Mouse (Mus musculus): Measurements from ENCODE around the gene Gm11032.
"Not testable (repeated sequence)": the region's sequence is repeated elsewhere in the genome, so short reads cannot be mapped to it uniquely, and the experiment has no call there.

Gene Gm11032

DNA sequence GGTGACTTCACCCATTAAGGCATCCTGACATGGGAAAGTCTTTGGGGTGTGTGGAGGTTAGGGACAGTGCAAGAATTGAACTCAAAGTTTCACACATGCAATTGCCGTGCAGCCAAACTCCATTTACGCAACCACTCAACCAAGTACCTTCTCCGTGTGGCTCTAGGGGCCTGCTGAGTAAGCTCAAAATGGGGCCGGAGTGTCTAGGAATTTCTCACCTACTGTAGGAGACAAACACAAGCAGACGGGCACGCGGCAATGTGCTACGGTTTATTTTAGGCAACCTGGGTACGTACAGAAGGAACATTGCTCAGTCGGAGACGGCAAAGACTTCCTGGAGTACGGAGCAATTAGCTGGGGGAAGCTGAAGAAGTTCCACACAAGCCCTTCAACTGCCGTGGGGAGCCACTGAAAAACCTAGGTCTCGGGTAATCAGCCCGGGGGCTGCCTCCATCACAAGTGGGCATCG, at the start of gene Gm11032:
TSS of gene Gm11032 (plus strand) at position 51 of the 469 bp plus-strand sequence.
- no peak for DNase-seq

DNA sequence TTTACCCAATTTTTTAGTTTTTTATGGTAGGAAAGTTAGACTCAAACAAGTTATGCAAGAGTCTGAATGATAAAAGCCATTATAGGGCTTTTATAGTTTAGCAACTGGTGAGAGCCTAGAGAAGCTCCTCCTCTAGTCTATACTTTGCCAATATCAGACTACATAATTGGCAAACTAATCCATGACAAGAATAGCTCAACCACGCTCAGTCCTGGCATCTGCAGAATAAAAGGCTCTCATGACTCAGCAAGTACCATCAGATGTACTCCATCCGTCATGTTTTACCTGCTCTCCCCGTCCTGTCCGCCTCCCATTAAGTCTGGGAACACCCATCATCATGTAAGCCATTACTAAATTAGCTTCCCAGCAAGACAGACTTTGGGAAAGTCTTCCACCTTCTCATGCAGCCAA, 48.4 kb upstream of the Gm11032 start:
- no peak for DNase-seq

- DNase-seq, result not testable (repeated sequence)
Measured at GRCm38 (mm10) chr11:4576090-4576732, 43.7 kb upstream of the Gm11032 start.

DNA sequence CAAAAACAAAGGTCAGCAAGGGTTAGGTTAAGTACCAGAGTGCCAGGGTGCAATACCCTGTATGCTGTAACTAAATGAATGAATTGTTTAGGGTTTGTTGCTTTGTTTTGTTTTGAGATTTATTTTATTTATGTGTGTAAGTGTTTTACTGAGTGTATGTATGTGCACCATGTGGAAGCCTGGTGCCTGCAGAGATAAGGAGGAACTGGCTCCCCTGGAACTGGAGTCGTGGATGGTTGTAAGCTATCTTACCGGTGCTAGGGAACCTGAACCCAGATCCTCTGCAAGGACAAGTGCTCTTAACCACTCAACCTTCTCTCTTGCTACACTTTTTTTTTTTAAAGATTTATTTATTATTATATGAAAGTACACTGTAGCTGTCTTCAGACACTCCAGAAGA, 42.8 kb upstream of the Gm11032 start:
- DNase-seq, result no peak

DNA sequence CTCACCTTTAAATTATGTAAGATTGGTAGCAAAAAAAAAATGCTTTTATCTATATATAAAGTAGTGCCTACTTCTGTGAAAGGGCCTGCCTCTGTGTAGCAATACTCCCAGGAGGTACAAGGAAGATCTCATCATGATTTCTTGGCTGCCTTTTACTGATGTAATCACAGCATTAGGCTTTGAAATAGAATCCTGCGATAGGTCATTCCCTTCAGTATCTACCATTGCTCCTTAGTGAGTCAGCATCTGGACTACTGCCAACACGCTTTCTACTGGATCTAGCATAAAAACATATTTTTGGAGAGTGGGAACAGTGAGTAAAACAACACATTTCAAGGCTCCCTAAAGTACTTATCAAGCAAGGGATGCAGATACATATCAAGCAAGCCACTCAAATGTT, 41.2 kb upstream of the Gm11032 start:
- DNase-seq, result no peak

DNA sequence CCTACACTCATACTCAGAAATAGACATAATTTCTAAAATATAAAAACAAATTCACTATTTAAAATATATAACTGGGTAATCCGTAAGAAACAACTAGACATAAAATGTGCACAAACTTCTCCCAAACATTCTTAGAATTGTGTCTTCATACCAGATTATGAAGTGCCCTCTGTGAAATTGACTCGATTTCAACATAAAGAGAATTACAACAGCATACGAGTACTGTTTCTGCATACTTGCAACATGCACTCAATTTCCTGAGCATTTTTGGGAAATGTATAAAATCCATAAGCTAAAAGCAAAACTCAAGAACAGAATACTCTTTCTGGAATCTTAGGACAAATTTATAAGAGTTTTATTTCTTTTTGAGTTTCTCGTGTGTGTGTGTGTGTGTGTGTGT, 28.1 kb upstream of the Gm11032 start:
- no peak for DNase-seq

DNA sequence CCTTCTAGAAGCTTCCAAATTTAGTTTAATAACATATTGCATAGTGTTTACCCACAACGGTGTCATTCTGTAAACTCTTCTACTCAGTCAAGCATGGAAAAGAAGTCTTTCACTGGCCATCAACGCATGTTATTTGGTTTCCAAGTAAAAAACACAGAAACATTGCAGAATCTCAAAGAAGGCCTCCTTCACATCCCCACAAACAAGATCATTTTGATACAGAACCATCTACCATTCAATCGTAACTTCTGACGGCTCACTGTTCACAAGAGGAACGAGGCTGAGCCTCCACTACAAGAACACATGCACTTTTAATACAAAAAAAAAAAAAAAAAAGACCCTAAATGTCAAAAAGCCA, 26.4 kb upstream of the Gm11032 start:
- no peak for DNase-seq

GRCm38 (mm10) chr11:4593849-4594607, 25.8 kb upstream of the Gm11032 start:
- peak; percentile 51 to 56 for DNase-seq

- peak; percentile 100 for DNase-seq
Measured at GRCm38 (mm10) chr11:4594608-4595500, 25.0 kb upstream of the Gm11032 start, which contains the start of gene Mtmr3. Gene Mtmr3, minus strand, starts transcription at chr11:4594863.

DNA sequence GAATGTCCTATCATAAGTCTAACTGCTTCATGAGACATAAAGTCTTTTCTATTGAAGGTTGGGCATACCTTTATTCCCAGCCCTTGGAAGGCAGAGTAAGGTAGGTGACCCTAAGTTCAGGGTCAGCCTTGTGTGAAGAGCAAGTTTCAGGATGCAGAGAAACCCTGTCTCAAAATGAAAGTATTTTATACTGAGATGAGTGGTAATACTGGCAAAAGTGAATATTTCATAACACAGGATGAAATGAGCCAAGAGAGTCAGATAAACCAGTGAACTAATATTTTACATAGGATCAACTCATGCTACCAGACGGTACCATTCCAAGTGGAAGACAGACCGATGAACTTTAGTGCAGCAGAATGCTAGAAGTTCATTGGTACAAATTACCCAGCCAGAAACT, 21.5 kb upstream of the Gm11032 start:
- DNase-seq, result no peak

- DNase-seq, result peak; percentile 65 to 69
Measured at GRCm38 (mm10) chr11:4599916-4600315, 20.0 kb upstream of the Gm11032 start.

- no peak for DNase-seq
Measured at GRCm38 (mm10) chr11:4601890-4602289, 18.0 kb upstream of the Gm11032 start.

DNA sequence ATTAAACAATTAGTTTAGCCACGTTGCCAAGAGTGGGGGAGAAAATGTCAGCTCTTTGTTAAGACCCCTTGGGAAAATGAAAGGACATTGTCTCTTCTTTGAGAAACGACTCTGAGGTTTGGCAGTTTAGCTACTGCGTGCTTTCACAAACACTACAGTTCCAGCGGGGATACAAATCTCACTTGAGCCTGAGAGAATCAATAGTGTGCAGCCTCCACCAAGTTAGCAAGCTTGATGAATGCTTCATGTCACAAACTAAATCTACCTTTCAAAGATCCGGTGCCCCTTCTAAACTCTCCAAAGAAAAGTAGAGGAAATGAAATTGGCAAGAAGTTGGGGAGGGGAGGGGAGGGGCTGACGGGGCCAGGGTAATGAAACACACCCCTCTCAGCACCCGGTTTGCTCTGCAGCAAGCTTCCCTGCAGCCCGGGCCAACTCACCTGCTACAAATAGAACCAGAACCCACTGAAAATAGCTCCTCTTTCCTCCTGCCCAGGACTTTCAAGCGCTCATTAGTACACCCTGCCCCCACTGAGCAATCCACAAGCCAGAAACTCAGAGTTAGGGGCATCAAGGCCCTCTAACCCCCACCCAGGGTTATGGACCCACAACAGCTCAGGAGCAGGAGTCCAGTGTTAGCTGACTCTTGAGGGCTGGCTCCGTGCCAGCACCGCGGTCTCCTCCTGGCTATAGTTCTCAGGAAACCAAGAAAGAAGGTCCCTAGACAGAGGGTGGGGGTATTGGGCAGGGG, 17.0 kb upstream of the Gm11032 start:
- DNase-seq, result peak; percentile 20 to 27

DNA sequence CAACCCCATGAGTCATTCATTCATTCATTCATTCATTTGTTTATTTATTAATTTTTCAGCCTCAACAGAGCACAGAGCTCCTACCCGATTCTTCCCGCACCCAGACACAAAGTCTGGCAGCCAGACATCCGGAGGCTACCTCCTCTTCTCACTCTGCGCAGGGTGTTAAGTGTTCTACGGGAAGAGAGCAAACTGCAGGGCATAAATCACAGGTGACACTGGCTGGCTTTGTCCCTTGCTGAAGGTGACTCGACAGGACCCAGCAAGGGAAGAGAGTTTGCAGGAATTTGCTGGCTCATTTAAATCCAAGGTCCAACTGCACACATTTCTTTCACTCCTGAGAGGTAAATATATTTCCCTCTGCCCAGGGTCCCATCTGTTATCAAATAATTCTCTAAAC, 15.4 kb upstream of the Gm11032 start:
- no peak for DNase-seq

- DNase-seq, result peak; percentile 88 to 93
Measured at GRCm38 (mm10) chr11:4605414-4605813, 14.5 kb upstream of the Gm11032 start.

GRCm38 (mm10) chr11:4606541-4606940, 13.3 kb upstream of the Gm11032 start:
- DNase-seq, result no peak

GRCm38 (mm10) chr11:4611904-4612303, 8.0 kb upstream of the Gm11032 start:
- no peak for DNase-seq

DNA sequence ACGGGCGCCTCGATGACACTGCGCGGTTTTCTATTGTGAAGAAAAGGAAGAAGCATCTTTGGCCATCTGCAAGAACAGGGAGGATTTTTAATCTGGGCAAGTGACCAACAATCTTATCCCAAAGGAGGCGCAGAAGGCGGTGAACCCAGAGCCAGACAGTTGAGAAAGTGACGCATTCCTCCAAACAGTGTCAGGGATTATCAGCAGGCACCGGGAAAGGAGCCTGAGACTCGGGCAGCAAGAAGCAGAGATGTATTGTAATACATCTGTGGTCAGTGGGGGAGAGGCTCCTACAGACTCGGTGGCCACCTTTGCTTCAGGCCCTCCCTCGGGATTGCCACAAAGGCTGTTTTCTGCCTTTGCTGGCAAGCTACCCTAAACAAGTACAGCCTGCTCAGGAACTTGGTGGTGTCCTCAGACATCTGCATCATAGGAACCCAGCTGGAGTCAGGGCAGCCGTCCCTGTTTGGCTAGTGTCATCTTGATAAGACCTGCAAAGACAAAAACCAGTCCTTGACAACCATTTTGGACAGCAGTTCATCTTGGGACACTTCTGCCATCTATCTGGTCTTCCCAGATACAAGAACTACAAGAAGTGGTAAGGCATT, 738 bp downstream of the Gm11032 start:
- no peak for DNase-seq

GRCm38 (mm10) chr11:4621866-4622265, 2.0 kb downstream of the Gm11032 start:
- DNase-seq, result no peak

DNA sequence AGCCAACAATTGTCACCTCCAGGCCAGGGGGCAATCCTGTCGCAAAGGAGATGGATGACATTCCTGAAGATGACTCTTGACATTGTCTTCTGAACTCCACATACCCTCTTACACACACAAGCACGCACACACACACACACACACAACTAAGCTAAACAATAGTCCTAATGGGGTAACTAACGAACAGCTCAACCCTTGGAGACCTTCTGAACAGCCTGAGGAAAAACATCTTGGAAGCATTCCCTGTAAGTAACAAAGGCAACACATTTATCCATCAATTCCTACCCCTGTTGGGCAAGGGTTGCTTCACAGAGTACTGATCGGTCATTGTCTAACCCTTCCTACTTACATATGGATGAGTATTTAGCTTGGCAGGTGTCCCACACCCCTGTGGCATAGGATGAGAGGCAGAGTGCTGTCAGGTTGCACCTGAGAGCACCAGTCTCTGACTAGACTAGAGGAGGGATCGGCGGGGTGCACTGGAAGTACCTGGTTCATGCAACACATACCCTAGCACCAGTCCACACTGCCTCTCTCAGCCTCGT, 2.6 kb downstream of the Gm11032 start:
- no peak for DNase-seq

GRCm38 (mm10) chr11:4622997-4623396, 3.1 kb downstream of the Gm11032 start:
- DNase-seq, result no peak

GRCm38 (mm10) chr11:4625931-4626330, 6.1 kb downstream of the Gm11032 start:
- DNase-seq, result no peak
